Mouse (Mus musculus) testis, postnatal 10 days (tissue): Measurements from ENCODE around the gene Prkn.

ENCODE experiments used
- DNase-seq: peaks from one replicate; pipeline ENCODE4 v3.0.0; 2021; ENCODE audit warnings: low spot score

Gene Prkn

GRCm38 (mm10) chr17:11402225-11402875 is 562.2 kb downstream of the Prkn start:
- no peak for DNase-seq

- no peak for DNase-seq
Observed at GRCm38 (mm10) chr17:11411414-11411813, 571.2 kb downstream of the Prkn start.

GRCm38 (mm10) chr17:11413688-11414087 is 573.5 kb downstream of the Prkn start:
- no peak for DNase-seq

GRCm38 (mm10) chr17:11414288-11414687 is 574.1 kb downstream of the Prkn start:
- DNase-seq: no peak

GRCm38 (mm10) chr17:11417150-11417549 is 577.0 kb downstream of the Prkn start:
- DNase-seq: no peak

GRCm38 (mm10) chr17:11419484-11419883 is 579.3 kb downstream of the Prkn start:
- DNase-seq: no peak

GRCm38 (mm10) chr17:11420839-11421238 is 580.7 kb downstream of the Prkn start:
- DNase-seq: no peak

GRCm38 (mm10) chr17:11421264-11421940 is 581.2 kb downstream of the Prkn start:
- no peak for DNase-seq

- no peak for DNase-seq
Observed at GRCm38 (mm10) chr17:11431323-11431722, 591.1 kb downstream of the Prkn start.

GRCm38 (mm10) chr17:11432593-11432992 is 592.4 kb downstream of the Prkn start:
- DNase-seq: no peak

GRCm38 (mm10) chr17:11462721-11463120 is 622.5 kb downstream of the Prkn start:
- no peak for DNase-seq

- DNase-seq: no peak
Observed at GRCm38 (mm10) chr17:11466095-11466494, 625.9 kb downstream of the Prkn start.

- DNase-seq: no peak
Observed at GRCm38 (mm10) chr17:11468624-11469023, 628.4 kb downstream of the Prkn start.

- DNase-seq: no peak
Observed at GRCm38 (mm10) chr17:11483032-11483431, 642.8 kb downstream of the Prkn start.

- no peak for DNase-seq
Observed at GRCm38 (mm10) chr17:11490051-11490450, 649.9 kb downstream of the Prkn start.

GRCm38 (mm10) chr17:11502556-11502955 is 662.4 kb downstream of the Prkn start:
- DNase-seq: no peak

- DNase-seq: no peak
Observed at GRCm38 (mm10) chr17:11504496-11504895, 664.3 kb downstream of the Prkn start.

GRCm38 (mm10) chr17:11507082-11507481 is 666.9 kb downstream of the Prkn start:
- DNase-seq: no peak

GRCm38 (mm10) chr17:11510081-11510480 is 669.9 kb downstream of the Prkn start:
- no peak for DNase-seq

- DNase-seq: no peak
Observed at GRCm38 (mm10) chr17:11514032-11514761, 674.0 kb downstream of the Prkn start.

GRCm38 (mm10) chr17:11515619-11516018 is 675.4 kb downstream of the Prkn start:
- no peak for DNase-seq

GRCm38 (mm10) chr17:11516165-11516564 is 676.0 kb downstream of the Prkn start:
- no peak for DNase-seq

- no peak for DNase-seq
Observed at GRCm38 (mm10) chr17:11532066-11532465, 691.9 kb downstream of the Prkn start.
